Mouse (Mus musculus) midbrain, postnatal 0 days (tissue): ENCODE results near the gene Gm42791. TPM values are rescaled to one million over a fixed set of nuclear protein-coding genes. Genes with fewer than 3 reads are reported as not detected.

Experiments
- ATAC-seq: fragments of 200-750 bp; cut with Nextera tagmentation; 2 replicates; pipeline ENCODE4 v1.8.0; 2017; ENCODE audit warnings: moderate number of reproducible peaks, mild to moderate bottlenecking, moderate TSS enrichment, moderate library complexity; ENCODE audit not compliant: low FRiP score
- DNase-seq: peaks from one replicate; pipeline ENCODE4 v3.0.0-alpha.2; 2015; ENCODE audit warnings: low spot score
- H3K27ac ChIP-seq: fragments of 300-500 bp; sonication (generic); 2 replicates; pipeline ENCODE4 v1.5.1; 2014; ENCODE audit warnings: low read depth, mild to moderate bottlenecking, low read length, mixed read lengths
- H3K27me3 ChIP-seq: fragments of 300-500 bp; sonication (generic); 2 replicates; pipeline ENCODE4 v1.6.1; 2014; ENCODE audit warnings: low read length, control low read depth, mixed read lengths; ENCODE audit not compliant: insufficient read depth
- H3K36me3 ChIP-seq: fragments of 300-500 bp; sonication (generic); 2 replicates; pipeline ENCODE4 v1.6.1; 2014; ENCODE audit warnings: low read length, control low read depth, mixed read lengths; ENCODE audit not compliant: insufficient read depth
- H3K4me1 ChIP-seq: fragments of 300-500 bp; sonication (generic); 2 replicates; pipeline ENCODE4 v1.6.1; 2014; ENCODE audit warnings: mild to moderate bottlenecking, control low read depth, antibody characterized with exemption, low read length, mixed read lengths; ENCODE audit not compliant: insufficient read depth
- H3K4me2 ChIP-seq: fragments of 300-500 bp; sonication (generic); 2 replicates; pipeline ENCODE4 v1.6.1; 2014; ENCODE audit warnings: low read depth, mild to moderate bottlenecking, low read length, mixed read lengths; ENCODE audit not compliant: poor library complexity, severe bottlenecking
- H3K4me3 ChIP-seq: fragments of 300-500 bp; sonication (generic); 2 replicates; pipeline ENCODE4 v1.5.1; 2014; ENCODE audit warnings: low read depth, mild to moderate bottlenecking, low read length, moderate library complexity
- H3K9ac ChIP-seq: fragments of 300-500 bp; sonication (generic); replicated peaks from 2 replicates; pipeline ENCODE4 v1.6.1; 2014; ENCODE audit warnings: mild to moderate bottlenecking, low read length, moderate library complexity, mixed read lengths; ENCODE audit not compliant: poor library complexity, severe bottlenecking
- H3K9me3 ChIP-seq: fragments of 300-500 bp; sonication (generic); 2 replicates; pipeline ENCODE4 v1.6.1; 2016; ENCODE audit warnings: low read length, control low read depth
- CTCF ChIP-seq: IDR thresholded peaks from 2 replicates; pipeline ENCODE4 v1.5.1; 2016; ENCODE audit warnings: antibody characterized with exemption, mild to moderate bottlenecking
- WGBS: fragments of 180-500 bp; shearing (Covaris S2); extraction: QIAGEN DNeasy Blood & Tissue Kit; methylation state at CpG from one replicate; pipeline ENCODE4 v1.1.7; 2014; 5-methylcytosine and 5-hydroxymethylcytosine counted together
- polyA plus RNA-seq: library from polyadenylated mRNA; unstranded; fragments of >200 nt; fragmentation: Nextera tagmentation; extraction: Ambion mirVana; gene quantifications from 2 replicates; pipeline ENCODE4 v1.2.1, GENCODE M21; 2015
- total RNA-seq: library from RNA; depleted of rRNA; stranded (reverse); fragments of >200 nt; gene quantifications from 2 replicates; pipeline ENCODE4 v1.2.3, GENCODE M21; 2014

Gene Gm42791
- total and polyA plus RNA-seq, 2 experiments from 2014 or later, result 3.1 TPM; not detected in 1

GRCm38 (mm10) chr5:148982396-148982795 lies 12.6 kb downstream of the Gm42791 start:
- H3K9ac ChIP-seq, result no peak overlapping the region
- no peak overlapping the region for H3K4me2 ChIP-seq
- DNase-seq (no peak), ATAC-seq (no peak)
- H3K9me3 ChIP-seq, result no peaks in the 10 kb centered on the region
- no peak for TF ChIP-seq CTCF
- WGBS, result 95% methylated on average over 7 of the region's 7 CpGs
- H3K36me3 ChIP-seq, result no peaks in the 10 kb centered on the region
- H3K4me1 ChIP-seq, result no peaks in the 10 kb centered on the region; the same call in 1 of the 2 replicates
- no peak overlapping the region for H3K4me3 ChIP-seq
- H3K27ac ChIP-seq, result no peak overlapping the region
- H3K27me3 ChIP-seq, result no peaks in the 10 kb centered on the region

GRCm38 (mm10) chr5:148980607-148981006 lies 14.3 kb downstream of the Gm42791 start:
- no peak overlapping the region for H3K9ac ChIP-seq
- H3K27me3 ChIP-seq, result no peaks in the 10 kb centered on the region
- WGBS, result 59% methylated on average over 6 of the region's 6 CpGs
- no peak overlapping the region for H3K4me3 ChIP-seq
- no peaks in the 10 kb centered on the region for H3K36me3 ChIP-seq
- no peak overlapping the region for H3K27ac ChIP-seq
- no peak overlapping the region for H3K4me2 ChIP-seq
- ATAC-seq, result no peak
- no peak for DNase-seq
- no peaks in the 10 kb centered on the region; the same call in 1 of the 2 replicates for H3K4me1 ChIP-seq
- H3K9me3 ChIP-seq, result no peaks in the 10 kb centered on the region
- no peak for TF ChIP-seq CTCF

GRCm38 (mm10) chr5:148978458-148979165 lies 16.3 kb downstream of the Gm42791 start:
- TF ChIP-seq CTCF, result no peak
- H3K36me3 ChIP-seq, result no peaks in the 10 kb centered on the region
- ATAC-seq (no peak), DNase-seq (no peak)
- H3K4me2 ChIP-seq, result no peak overlapping the region
- no peak overlapping the region for H3K9ac ChIP-seq
- H3K4me3 ChIP-seq, result no peak overlapping the region
- H3K27me3 ChIP-seq, result no peaks in the 10 kb centered on the region
- 62% methylated on average over 18 of the region's 18 CpGs for WGBS
- no peaks in the 10 kb centered on the region; the same call in 1 of the 2 replicates for H3K4me1 ChIP-seq
- no peaks in the 10 kb centered on the region for H3K9me3 ChIP-seq
- H3K27ac ChIP-seq, result no peak overlapping the region

DNA sequence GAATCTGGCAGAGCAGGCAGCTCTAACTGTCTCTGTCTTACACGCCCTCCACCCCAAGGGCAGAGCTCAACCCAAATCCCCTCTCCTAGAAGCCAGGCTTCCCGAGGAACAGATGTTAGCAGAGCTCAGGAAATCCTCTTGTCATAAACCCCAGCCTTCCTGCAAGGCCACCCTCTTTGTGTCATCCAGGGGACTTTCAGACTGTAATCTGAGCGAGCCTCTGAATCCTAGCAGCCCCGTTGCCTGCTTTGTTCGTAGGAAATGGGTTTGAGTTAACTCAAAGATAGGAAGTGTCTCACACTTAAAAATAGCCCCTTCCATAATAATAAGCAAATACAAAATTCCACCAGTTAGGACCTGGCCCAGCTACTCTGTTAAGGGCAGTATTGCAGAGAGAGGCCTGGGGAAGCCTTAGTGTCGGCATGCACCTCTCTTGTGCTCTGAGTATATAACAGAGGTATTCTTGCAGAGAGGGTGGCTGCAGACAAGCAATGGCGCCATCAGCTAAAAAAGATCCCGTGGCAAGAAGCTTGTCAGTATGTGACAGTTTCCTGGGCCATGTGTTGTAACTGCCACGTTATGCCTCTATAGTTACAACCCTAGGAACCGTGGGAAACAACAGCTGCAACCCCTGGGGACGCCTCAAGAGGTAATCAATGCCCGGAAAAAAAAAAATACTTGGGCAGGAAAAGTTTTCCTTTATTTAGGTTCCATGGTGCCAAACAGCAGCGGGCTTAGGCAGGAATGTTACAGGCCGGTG lies 17.1 kb downstream of the Gm42791 start:
- 30% methylated on average over 14 of the region's 14 CpGs for WGBS

GRCm38 (mm10) chr5:148976876-148977275 lies 18.1 kb downstream of the Gm42791 start:
- no peaks in the 10 kb centered on the region for H3K9me3 ChIP-seq
- 93% methylated on average over 8 of the region's 8 CpGs for WGBS
- TF ChIP-seq CTCF, result no peak

More for the DNA sequence above, 17.1 kb downstream of the Gm42791 start:
- no peaks in the 10 kb centered on the region for H3K36me3 ChIP-seq
- H3K27me3 ChIP-seq, result no peaks in the 10 kb centered on the region
- ATAC-seq (no peak), DNase-seq (no peak)
- H3K27ac ChIP-seq, result 0 out of 2 replicates have a peak overlapping the region, but pooled peaks have one; percentile 32
- peaks cover 2% of the 10 kb centered on the region; the same call in 1 of the 2 replicates for H3K4me1 ChIP-seq
- H3K4me3 ChIP-seq, result no peak overlapping the region
- TF ChIP-seq CTCF, result no peak
- no peak overlapping the region for H3K4me2 ChIP-seq
- no peak overlapping the region for H3K9ac ChIP-seq
- no peaks in the 10 kb centered on the region for H3K9me3 ChIP-seq

DNA sequence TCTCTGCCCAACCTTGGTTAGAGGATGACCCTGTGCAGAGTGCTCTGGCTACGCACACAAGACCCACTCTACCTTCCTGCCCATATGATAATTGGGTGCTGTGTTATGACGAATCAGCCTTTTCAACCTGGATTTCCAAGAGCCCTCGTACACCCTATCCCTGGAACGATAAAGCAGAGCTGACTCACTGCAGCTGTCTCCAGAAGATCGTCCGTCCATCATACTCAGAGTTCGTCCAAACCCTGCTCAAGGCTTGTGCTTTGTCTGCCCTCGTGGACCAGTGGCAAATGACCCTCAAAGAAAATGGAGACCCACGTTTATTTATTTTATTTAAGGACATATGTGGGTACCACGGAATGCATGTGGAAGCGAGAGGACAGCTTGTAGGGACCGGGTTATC lies 19.9 kb downstream of the Gm42791 start:
- WGBS, result 94% methylated on average over 12 of the region's 12 CpGs
- ATAC-seq (no peak), DNase-seq (no peak)

More at GRCm38 (mm10) chr5:148976876-148977275, 18.1 kb downstream of the Gm42791 start:
- no peak for DNase-seq
- no peak overlapping the region for H3K27ac ChIP-seq
- H3K36me3 ChIP-seq, result no peaks in the 10 kb centered on the region
- H3K4me1 ChIP-seq, result peaks cover 2% of the 10 kb centered on the region; the same call in 1 of the 2 replicates
- no peak overlapping the region for H3K9ac ChIP-seq
- ATAC-seq, result no peak
- H3K4me2 ChIP-seq, result no peak overlapping the region
- H3K27me3 ChIP-seq, result no peaks in the 10 kb centered on the region
- no peak overlapping the region for H3K4me3 ChIP-seq

More for the DNA sequence above, 19.9 kb downstream of the Gm42791 start:
- Histone ChIP-seq H3K27ac (no peak overlapping the region), H3K27me3 (no peaks in the 10 kb centered on the region), H3K9ac (no peak overlapping the region), H3K4me1 (peaks cover 2% of the 10 kb centered on the region; the same call in 1 of the 2 replicates), H3K36me3 (no peaks in the 10 kb centered on the region), H3K9me3 (no peaks in the 10 kb centered on the region), H3K4me2 (no peak overlapping the region), H3K4me3 (no peak overlapping the region)
- TF ChIP-seq CTCF, result no peak
